Mouse (Mus musculus) heart, embryonic 16.5 days (tissue): ENCODE measurements at regions not wholly inside any gene's neighbourhood (a gene's known extent, or its start where the extent isn't known, plus 50 kb on each side); places are given as distances from the start of the nearest gene placed in this dataset.
A peak's percentile ranks its signal among the peaks of the same experiment; 100 is the strongest.

Experiments
- ATAC-seq: fragments of 200-750 bp; cut with Nextera tagmentation; replicated peaks from 2 replicates; pipeline ENCODE4 v1.8.0; 2017; ENCODE audit warnings: moderate number of reproducible peaks; ENCODE audit not compliant: insufficient read depth, low FRiP score; ENCODE audit errors: extremely low read depth
- H3K27ac ChIP-seq: fragments of 300-500 bp; sonication (generic); 2 replicates; pipeline ENCODE4 v1.5.1; 2014; ENCODE audit warnings: mild to moderate bottlenecking, low read length, control low read depth, moderate library complexity
- H3K27me3 ChIP-seq: fragments of 300-500 bp; sonication (generic); 2 replicates; pipeline ENCODE4 v1.6.1; 2014; ENCODE audit warnings: low read length, mixed read lengths; ENCODE audit not compliant: control insufficient read depth, insufficient read depth
- H3K36me3 ChIP-seq: fragments of 300-500 bp; sonication (generic); 2 replicates; pipeline ENCODE4 v1.6.1; 2014; ENCODE audit not compliant: control insufficient read depth, insufficient read depth
- H3K4me1 ChIP-seq: fragments of 300-500 bp; sonication (generic); 2 replicates; pipeline ENCODE4 v1.6.1; 2014; ENCODE audit warnings: low read length, mixed read lengths; ENCODE audit not compliant: control insufficient read depth, insufficient read depth
- H3K4me2 ChIP-seq: fragments of 300-500 bp; sonication (generic); 2 replicates; pipeline ENCODE4 v1.6.1; 2014; ENCODE audit warnings: low read depth, mild to moderate bottlenecking, control low read depth, low read length
- H3K4me3 ChIP-seq: fragments of 300-500 bp; sonication (generic); 2 replicates; pipeline ENCODE4 v1.5.1; 2014; ENCODE audit warnings: mild to moderate bottlenecking, control low read depth, low read length
- H3K9ac ChIP-seq: fragments of 300-500 bp; sonication (generic); 2 replicates; pipeline ENCODE4 v1.6.1; 2014; ENCODE audit warnings: low read length, control low read depth
- H3K9me3 ChIP-seq: fragments of 300-500 bp; sonication (generic); replicated peaks from 2 replicates; pipeline ENCODE4 v1.6.1; 2016; ENCODE audit warnings: low read length; ENCODE audit not compliant: control insufficient read depth
- WGBS: fragments of 180-500 bp; shearing (Covaris S2); extraction: QIAGEN DNeasy Blood & Tissue Kit; methylation state at CpG from one replicate; pipeline ENCODE4 v1.1.7; 2014; 5-methylcytosine and 5-hydroxymethylcytosine counted together

DNA sequence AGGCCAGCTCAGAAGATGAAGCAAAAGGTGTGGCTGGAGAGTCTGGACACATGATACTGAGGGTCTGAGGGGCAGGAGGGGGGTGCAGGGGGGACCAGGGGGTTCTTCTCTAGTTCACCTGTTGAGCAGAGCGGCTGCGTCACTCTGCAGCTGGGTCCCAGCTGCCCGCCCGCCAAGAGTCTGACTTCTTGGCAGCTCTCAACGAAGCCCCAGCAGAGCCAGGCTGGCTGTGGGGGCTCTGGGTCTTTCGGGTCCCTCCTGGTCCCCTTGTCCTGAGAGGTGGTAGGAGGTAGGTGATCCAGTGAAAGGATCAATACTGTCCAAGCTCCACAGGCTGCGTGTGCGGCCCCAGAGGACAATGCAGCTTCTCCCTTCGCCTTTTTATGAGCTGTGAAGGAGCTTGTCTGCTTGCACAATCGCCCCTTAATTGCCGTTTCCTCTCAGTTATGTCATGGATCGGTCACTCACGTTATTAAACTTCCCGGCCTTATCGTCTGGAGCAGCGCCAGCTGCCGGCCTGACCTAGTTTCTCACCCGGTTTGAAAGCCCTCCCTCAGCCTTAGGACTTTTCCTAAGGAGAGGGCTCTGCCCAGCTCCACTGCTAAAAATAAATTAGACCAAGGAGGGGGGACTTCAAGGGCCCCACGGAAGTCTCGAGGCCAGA is 98.4 kb upstream of the Ptpn1 start:
- Histone ChIP-seq H3K27ac (peak overlapping the region; percentile 89), H3K9me3 (no peaks in the 10 kb centered on the region), H3K9ac (peak overlapping the region; percentile 60; the same call in 1 of the 2 replicates), H3K4me2 (peak overlapping the region; percentile 39), H3K27me3 (no peaks in the 10 kb centered on the region), H3K36me3 (no peaks in the 10 kb centered on the region), H3K4me1 (peaks cover 32% of the 10 kb centered on the region), H3K4me3 (no peak overlapping the region)
- peak; percentile 58 for ATAC-seq
- WGBS, result 14% methylated on average over 20 of the region's 20 CpGs

DNA sequence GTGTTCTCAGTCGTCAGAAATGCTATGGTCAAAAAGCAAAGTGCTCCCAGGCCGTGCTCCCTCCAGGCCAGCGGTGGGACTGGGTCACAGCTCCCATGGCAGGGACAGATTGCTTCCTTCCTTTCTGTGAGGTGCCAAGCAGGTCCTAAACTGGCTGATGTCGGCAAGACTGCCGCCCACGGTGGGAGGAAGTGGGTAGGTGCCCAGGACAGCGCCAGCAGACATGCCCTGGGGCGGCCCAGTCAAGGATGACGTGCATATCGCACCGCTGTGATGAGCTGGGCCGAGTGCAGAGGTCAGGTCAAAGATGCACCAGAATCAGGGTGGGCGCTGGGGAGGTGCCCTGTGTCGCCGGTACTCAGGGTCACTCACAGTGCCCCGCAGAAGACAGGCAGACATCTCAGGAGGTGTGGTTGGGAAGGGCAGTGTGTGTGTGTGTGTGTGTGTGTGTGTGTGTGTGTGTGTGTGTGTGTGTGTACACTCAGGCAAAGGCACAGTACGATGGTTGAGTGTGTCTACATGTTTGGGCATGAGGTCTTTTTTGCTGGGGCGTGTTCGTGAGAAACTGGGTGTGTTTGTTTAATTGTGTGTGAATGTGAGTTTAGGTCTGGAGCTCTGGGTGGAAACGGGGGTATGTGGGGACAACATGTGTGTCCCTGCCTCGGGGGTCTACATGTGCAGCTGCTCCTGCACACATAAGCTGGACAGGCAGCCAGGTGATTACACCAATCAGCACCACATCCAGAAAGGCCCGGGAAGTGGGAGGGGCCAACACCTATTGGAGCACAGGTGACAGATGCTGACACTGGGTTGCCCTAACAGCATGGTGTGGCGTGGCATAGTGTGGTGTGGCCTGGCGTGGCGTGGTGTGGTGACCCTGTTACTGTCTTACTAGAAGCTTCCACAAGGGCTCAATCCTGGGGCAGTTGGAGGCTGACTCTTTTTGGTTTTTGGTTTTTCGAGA is 100.5 kb upstream of the Ptpn1 start:
- H3K4me1 ChIP-seq, result peaks cover 38% of the 10 kb centered on the region
- H3K27ac ChIP-seq, result no peak overlapping the region
- H3K27me3 ChIP-seq, result no peaks in the 10 kb centered on the region
- H3K4me2 ChIP-seq, result no peak overlapping the region
- no peak for ATAC-seq
- WGBS, result 80% methylated on average over 26 of the region's 26 CpGs
- no peak overlapping the region for H3K4me3 ChIP-seq
- no peak overlapping the region for H3K9ac ChIP-seq
- no peaks in the 10 kb centered on the region for H3K9me3 ChIP-seq
- no peaks in the 10 kb centered on the region for H3K36me3 ChIP-seq

DNA sequence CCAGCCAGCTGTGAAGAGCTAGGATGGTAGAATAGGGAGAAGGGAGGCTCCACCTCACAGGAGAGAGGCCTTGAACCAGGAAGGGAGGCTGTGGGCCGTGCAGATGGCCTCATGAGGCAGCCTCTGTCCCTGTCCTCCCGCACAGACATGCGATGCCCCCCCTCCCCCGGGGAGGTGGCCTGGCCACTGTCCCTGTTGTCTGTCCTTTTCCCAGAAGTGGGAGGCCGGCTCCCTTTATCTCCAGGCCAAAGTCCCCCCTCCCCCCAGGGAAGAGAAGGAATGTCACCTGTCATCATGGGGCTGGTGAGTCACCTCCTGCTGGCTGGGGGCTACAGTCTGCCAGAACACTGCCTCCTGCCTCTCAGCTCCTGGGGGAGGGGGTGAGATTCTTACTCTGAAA is 103.6 kb upstream of the Ptpn1 start:
- Histone ChIP-seq H3K4me2 (no peak overlapping the region), H3K4me1 (peaks cover 25% of the 10 kb centered on the region), H3K27me3 (no peaks in the 10 kb centered on the region), H3K9ac (peak overlapping the region; percentile 37; the same call in 1 of the 2 replicates), H3K4me3 (no peak overlapping the region), H3K27ac (peak overlapping the region; percentile 39; the same call in 1 of the 2 replicates), H3K9me3 (no peaks in the 10 kb centered on the region), H3K36me3 (no peaks in the 10 kb centered on the region)
- 13% methylated on average over 5 of the region's 5 CpGs for WGBS
- peak; percentile 57 for ATAC-seq

DNA sequence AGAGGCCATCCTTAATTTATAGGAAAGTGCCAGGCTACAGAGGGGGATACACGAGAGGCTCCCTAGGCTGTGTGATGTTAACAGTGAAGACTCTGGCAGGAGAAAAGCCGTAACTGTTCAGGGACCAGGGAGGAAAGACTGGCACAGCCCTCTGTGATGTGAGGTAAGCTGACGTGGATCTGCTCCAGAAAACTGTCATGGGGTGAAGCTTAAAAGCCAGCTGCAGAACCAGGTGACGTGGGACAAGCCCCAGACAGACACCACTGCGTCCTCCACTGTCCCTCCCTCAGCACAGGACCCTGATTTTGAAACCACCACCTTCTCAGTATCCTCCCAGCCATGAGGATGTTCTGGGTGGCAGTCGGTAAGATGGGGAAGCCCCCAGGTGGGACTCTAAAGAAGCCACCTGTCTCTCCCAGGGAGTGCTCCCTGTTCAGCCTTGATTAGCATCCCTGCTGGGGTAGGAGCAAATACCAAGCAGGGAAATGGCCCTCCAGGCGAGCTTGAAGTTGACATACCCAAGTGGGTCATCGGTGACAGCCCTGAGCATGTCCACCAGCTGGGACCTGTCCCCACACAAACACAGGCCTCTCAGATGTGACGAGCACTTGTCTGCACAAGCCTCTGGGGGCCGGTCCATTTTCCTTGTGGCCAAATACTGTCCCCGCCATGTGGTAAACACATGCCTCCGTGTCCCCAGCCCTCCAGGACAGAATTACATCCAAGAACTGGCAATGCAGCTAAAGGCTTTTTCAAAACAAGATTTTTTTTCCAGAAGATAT is 104.7 kb upstream of the Ptpn1 start:
- H3K4me2 ChIP-seq, result no peak overlapping the region
- ATAC-seq, result no peak; the same call in 1 of the 2 replicates
- no peak overlapping the region for H3K4me3 ChIP-seq
- no peak overlapping the region for H3K27ac ChIP-seq
- no peaks in the 10 kb centered on the region for H3K9me3 ChIP-seq
- no peaks in the 10 kb centered on the region for H3K27me3 ChIP-seq
- no peaks in the 10 kb centered on the region for H3K36me3 ChIP-seq
- 41% methylated on average over 12 of the region's 12 CpGs for WGBS
- peaks cover 17% of the 10 kb centered on the region for H3K4me1 ChIP-seq
- no peak overlapping the region for H3K9ac ChIP-seq

DNA sequence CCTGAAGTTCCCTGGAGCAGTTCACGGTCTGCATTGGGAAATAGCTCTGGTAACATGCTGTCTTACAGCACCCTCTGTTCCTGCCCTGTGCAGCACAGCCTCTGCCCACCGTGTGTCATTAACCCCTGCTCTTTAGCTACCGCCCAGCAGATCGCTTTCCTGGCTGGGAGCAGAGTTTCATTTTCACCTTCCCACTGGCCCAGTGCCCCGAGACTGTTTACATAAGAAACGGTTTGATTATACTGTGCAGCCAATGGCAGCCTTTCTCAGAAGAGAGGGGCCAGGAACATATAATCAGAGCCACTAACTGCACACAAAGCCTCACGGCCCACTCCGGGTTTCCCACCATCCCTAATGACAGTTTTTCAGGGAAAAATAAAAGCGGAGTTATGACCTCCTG is 108.3 kb upstream of the Ptpn1 start:
- ATAC-seq, result no peak
- Histone ChIP-seq H3K9me3 (no peaks in the 10 kb centered on the region), H3K4me1 (peaks cover 13% of the 10 kb centered on the region), H3K4me3 (no peak overlapping the region), H3K36me3 (no peaks in the 10 kb centered on the region), H3K27ac (peak overlapping the region; percentile 24; the same call in 1 of the 2 replicates), H3K9ac (no peak overlapping the region), H3K4me2 (no peak overlapping the region), H3K27me3 (no peaks in the 10 kb centered on the region)
- WGBS, result 36% methylated on average over 9 of the region's 9 CpGs

DNA sequence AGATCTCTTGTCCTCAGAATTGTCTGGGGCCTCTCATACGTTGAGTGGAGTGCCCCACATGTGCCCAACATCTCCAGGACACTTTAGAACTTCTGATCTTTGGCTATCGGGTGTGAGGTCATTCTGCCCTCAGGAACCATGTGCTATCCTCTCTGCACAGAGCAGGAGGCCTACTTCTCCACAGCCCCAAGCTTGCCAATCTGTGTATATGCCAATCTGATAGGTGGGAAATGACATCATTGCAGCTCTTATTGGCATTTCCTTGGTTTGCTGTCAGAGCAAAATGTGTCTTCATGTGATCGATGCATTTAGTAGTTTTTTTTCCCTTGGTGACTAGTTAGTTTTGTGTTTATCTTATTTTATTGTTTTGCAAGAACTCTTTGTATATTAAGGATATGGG is 108.8 kb upstream of the Ptpn1 start:
- H3K4me3 ChIP-seq, result no peak overlapping the region
- no peak for ATAC-seq
- H3K27me3 ChIP-seq, result no peaks in the 10 kb centered on the region
- no peak overlapping the region for H3K9ac ChIP-seq
- H3K4me1 ChIP-seq, result peaks cover 9% of the 10 kb centered on the region
- 81% methylated on average over 3 of the region's 3 CpGs for WGBS
- H3K9me3 ChIP-seq, result no peaks in the 10 kb centered on the region
- no peak overlapping the region for H3K4me2 ChIP-seq
- H3K27ac ChIP-seq, result no peak overlapping the region
- no peaks in the 10 kb centered on the region for H3K36me3 ChIP-seq

DNA sequence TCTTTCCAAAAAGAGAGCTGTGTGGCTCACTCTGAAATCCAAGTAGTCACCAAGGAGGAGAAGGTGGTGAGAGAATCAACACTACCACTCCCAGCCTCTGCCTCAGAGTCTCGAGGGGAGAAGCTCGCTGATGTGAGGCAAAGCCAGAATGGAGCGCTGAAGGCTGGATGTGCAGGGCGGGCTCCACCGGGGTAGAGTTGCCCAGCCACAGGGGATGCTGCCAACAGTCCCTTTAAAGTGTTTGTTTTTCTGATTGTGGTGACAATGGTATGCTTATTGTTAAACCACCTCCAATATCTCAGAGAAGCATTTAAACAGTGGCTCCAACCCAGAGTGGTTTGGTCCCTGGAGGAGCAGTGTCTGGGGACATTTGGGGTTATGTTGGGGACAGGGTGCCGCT is 110.7 kb upstream of the Ptpn1 start:
- 72% methylated on average over 6 of the region's 6 CpGs for WGBS
- no peak for ATAC-seq
- Histone ChIP-seq H3K27ac (no peak overlapping the region), H3K27me3 (no peaks in the 10 kb centered on the region), H3K4me2 (no peak overlapping the region), H3K4me1 (peaks cover 6% of the 10 kb centered on the region; the same call in 1 of the 2 replicates), H3K9ac (no peak overlapping the region), H3K36me3 (no peaks in the 10 kb centered on the region), H3K9me3 (no peaks in the 10 kb centered on the region), H3K4me3 (no peak overlapping the region)

DNA sequence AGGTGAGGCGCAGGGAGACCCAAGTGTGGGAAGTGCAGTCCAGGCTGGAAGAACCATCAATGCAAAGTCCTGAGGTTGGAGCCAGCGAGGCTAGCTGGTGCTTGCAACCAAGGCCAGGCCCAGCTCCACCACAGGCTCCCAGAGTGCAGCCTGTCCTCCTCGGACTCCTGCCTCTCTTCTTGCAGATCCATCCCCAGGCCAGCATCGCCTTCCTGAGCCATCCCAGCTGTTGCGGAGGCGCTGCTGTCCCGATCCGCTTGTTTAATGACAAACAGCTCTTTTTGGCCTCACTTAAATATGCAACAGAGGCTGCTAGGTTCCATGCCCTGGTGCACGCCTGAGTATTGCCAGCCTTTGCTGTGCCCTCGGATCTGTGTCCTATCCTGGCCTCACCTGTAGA is 113.1 kb upstream of the Ptpn1 start:
- ATAC-seq, result no peak
- H3K27me3 ChIP-seq, result no peaks in the 10 kb centered on the region
- no peaks in the 10 kb centered on the region for H3K9me3 ChIP-seq
- H3K4me1 ChIP-seq, result peaks cover 6% of the 10 kb centered on the region; the same call in 1 of the 2 replicates
- no peak overlapping the region for H3K4me2 ChIP-seq
- H3K36me3 ChIP-seq, result no peaks in the 10 kb centered on the region
- WGBS, result 73% methylated on average over 10 of the region's 10 CpGs
- no peak overlapping the region; the same call in 1 of the 2 replicates for H3K27ac ChIP-seq
- no peak overlapping the region for H3K4me3 ChIP-seq
- no peak overlapping the region for H3K9ac ChIP-seq
